Comparison of ENCODE assay signal across 21 mouse cellular contexts in genomic region chr13:109619158-109619657, GRCm38 (mm10).
DNase-seq lines count a peak whose midpoint lies in the region; ATAC-seq and TF ChIP-seq lines count a peak whose summit lies in the region.
"Had no signal": no experiment of that assay in that cellular context is flagged by ENCODE, and none has a peak within 500 bp of the region (broad histone marks: within the 10 kb centered on the region; RNA-seq: fewer than 3 reads in every experiment).

No protein-coding gene starts in this region.

- DNase-seq in lung, postnatal 36 days: no peak
- peak; percentile 41 for DNase-seq in midbrain, embryonic 11.5 days (ENCODE audit: low spot score, missing footprints)
- no peak for DNase-seq in midbrain, embryonic 10.5 days (ENCODE audit: low spot score)
- DNase-seq in stomach, postnatal 0 days (ENCODE audit: low spot score): no peak
- no peak for DNase-seq in right cerebral cortex, adult 2 months (ENCODE audit: low spot score in 2 of 2)
- DNase-seq: adrenal gland, adult 2 months; adrenal gland, postnatal 10 days; adrenal gland, postnatal 25 days; B cell, adult 2 months; cerebellum, adult 11-12 months; cerebellum, adult 2 months; cerebellum, adult 9-10 months; cerebellum, postnatal 10 days; cerebellum, postnatal 25 days had no signal

- no peak for ATAC-seq in lung, embryonic 16.5 days (ENCODE audit: low read depth)
- ATAC-seq in midbrain, embryonic 11.5 days (ENCODE audit: low FRiP score): no peak
- ATAC-seq in intestine, postnatal 0 days: peak; percentile 64
- peak; percentile 59; the same call in 1 of the 2 replicates for ATAC-seq in stomach, postnatal 0 days (ENCODE audit: low FRiP score, low TSS enrichment)
- no peak for ATAC-seq in CD4-positive, CD25-positive, alpha-beta regulatory T cell, adult 4 months
- ATAC-seq: forebrain, embryonic 13.5 days; forebrain, embryonic 15.5 days had no signal

- H3K9ac ChIP-seq in lung, embryonic 16.5 days (ENCODE audit: low read length): no peak overlapping the region
- H3K9ac ChIP-seq in midbrain, embryonic 11.5 days (ENCODE audit: low read length): no peak overlapping the region
- H3K9ac ChIP-seq in intestine, postnatal 0 days (ENCODE audit: low read depth, low read length): no peak overlapping the region
- H3K9ac ChIP-seq in stomach, postnatal 0 days (ENCODE audit: low read length): no peak overlapping the region
- H3K9ac ChIP-seq: embryonic facial prominence, embryonic 12.5 days; forebrain, embryonic 13.5 days; forebrain, embryonic 15.5 days had no signal

- no peaks in the 10 kb centered on the region for H3K9me3 ChIP-seq in lung, embryonic 16.5 days (ENCODE audit: control insufficient read depth, low read length)
- no peaks in the 10 kb centered on the region for H3K9me3 ChIP-seq in midbrain, embryonic 11.5 days (ENCODE audit: control insufficient read depth, low read length)
- H3K9me3 ChIP-seq in midbrain, embryonic 10.5 days (replicated peaks): no peaks in the 10 kb centered on the region
- H3K9me3 ChIP-seq in intestine, postnatal 0 days (ENCODE audit: control insufficient read depth): no peaks in the 10 kb centered on the region
- H3K9me3 ChIP-seq in stomach, postnatal 0 days (ENCODE audit: control insufficient read depth, low read length): no peaks in the 10 kb centered on the region
- H3K9me3 ChIP-seq: embryonic facial prominence, embryonic 10.5 days; embryonic facial prominence, embryonic 12.5 days; forebrain, embryonic 13.5 days; forebrain, embryonic 15.5 days had no signal

- WGBS in lung, embryonic 16.5 days: 14% methylated on average over 2 of the region's 2 CpGs
- 90% methylated on average over 2 of the region's 2 CpGs for WGBS in midbrain, embryonic 11.5 days
- 91% methylated on average over 2 of the region's 2 CpGs for WGBS in midbrain, embryonic 10.5 days
- 25% methylated on average over 2 of the region's 2 CpGs for WGBS in intestine, postnatal 0 days
- WGBS in stomach, postnatal 0 days: 30% methylated on average over 2 of the region's 2 CpGs

- no peaks in the 10 kb centered on the region for H3K36me3 ChIP-seq in lung, embryonic 16.5 days (ENCODE audit: control insufficient read depth, insufficient read depth, low read length)
- no peaks in the 10 kb centered on the region for H3K36me3 ChIP-seq in midbrain, embryonic 11.5 days (ENCODE audit: control insufficient read depth, insufficient read depth, low read length)
- H3K36me3 ChIP-seq in midbrain, embryonic 10.5 days: no peaks in the 10 kb centered on the region
- no peaks in the 10 kb centered on the region for H3K36me3 ChIP-seq in intestine, postnatal 0 days (ENCODE audit: control insufficient read depth, insufficient read depth)
- no peaks in the 10 kb centered on the region for H3K36me3 ChIP-seq in stomach, postnatal 0 days (ENCODE audit: control insufficient read depth, insufficient read depth, low read length)
- H3K36me3 ChIP-seq: embryonic facial prominence, embryonic 10.5 days; embryonic facial prominence, embryonic 12.5 days; forebrain, embryonic 15.5 days had no signal

- H3K4me2 ChIP-seq in lung, embryonic 16.5 days (ENCODE audit: low read depth, low read length): no peak overlapping the region
- H3K4me2 ChIP-seq in midbrain, embryonic 11.5 days: no peak overlapping the region
- no peak overlapping the region for H3K4me2 ChIP-seq in intestine, postnatal 0 days (replicated peaks; ENCODE audit: low read depth)
- no peak overlapping the region for H3K4me2 ChIP-seq in stomach, postnatal 0 days (replicated peaks; ENCODE audit: low read depth)
- H3K4me2 ChIP-seq: embryonic facial prominence, embryonic 12.5 days; forebrain, embryonic 13.5 days; forebrain, embryonic 15.5 days had no signal

- H3K4me1 ChIP-seq in lung, embryonic 16.5 days (replicated peaks; ENCODE audit: control insufficient read depth, insufficient read depth, low read length): 0 out of 2 replicates have a peak, but pooled peaks cover 6% of the 10 kb centered on the region
- peaks cover 3% of the 10 kb centered on the region; the same call in 1 of the 2 replicates for H3K4me1 ChIP-seq in midbrain, embryonic 11.5 days (ENCODE audit: control insufficient read depth, insufficient read depth, low read length)
- H3K4me1 ChIP-seq in midbrain, embryonic 10.5 days: no peaks in the 10 kb centered on the region
- peaks cover 6% of the 10 kb centered on the region; the same call in 1 of the 2 replicates for H3K4me1 ChIP-seq in intestine, postnatal 0 days (replicated peaks; ENCODE audit: control insufficient read depth, insufficient read depth, low read length)
- no peaks in the 10 kb centered on the region for H3K4me1 ChIP-seq in stomach, postnatal 0 days (replicated peaks; ENCODE audit: control insufficient read depth, insufficient read depth)
- H3K4me1 ChIP-seq: embryonic facial prominence, embryonic 12.5 days; forebrain, embryonic 13.5 days had no signal

- H3K27ac ChIP-seq in lung, embryonic 16.5 days (ENCODE audit: low read length): peak overlapping the region; percentile 16; the same call in 1 of the 2 replicates
- H3K27ac ChIP-seq in midbrain, embryonic 11.5 days (ENCODE audit: low read depth, low read length): no peak overlapping the region
- no peak overlapping the region for H3K27ac ChIP-seq in midbrain, embryonic 10.5 days (replicated peaks)
- H3K27ac ChIP-seq in intestine, postnatal 0 days (ENCODE audit: low read depth, low read length): 0 out of 2 replicates have a peak overlapping the region, but pooled peaks have one; percentile 21
- no peak overlapping the region for H3K27ac ChIP-seq in stomach, postnatal 0 days (replicated peaks)
- H3K27ac ChIP-seq: embryonic facial prominence, embryonic 10.5 days; embryonic facial prominence, embryonic 12.5 days; forebrain, embryonic 13.5 days; forebrain, embryonic 15.5 days had no signal

- TF ChIP-seq CTCF in intestine, postnatal 0 days (IDR thresholded peaks at IDR 0.05; ENCODE audit: low read depth): no peak
- no peak for TF ChIP-seq CTCF in stomach, postnatal 0 days (IDR thresholded peaks at IDR 0.05; ENCODE audit: low read depth)

- TF ChIP-seq EP300 in stomach, postnatal 0 days (optimal IDR thresholded peaks at IDR 0.05): no peak

- H3K4me3 ChIP-seq in lung, embryonic 16.5 days (ENCODE audit: low read length): no peak overlapping the region
- no peak overlapping the region for H3K4me3 ChIP-seq in midbrain, embryonic 11.5 days (ENCODE audit: low read depth, low read length)
- no peak overlapping the region for H3K4me3 ChIP-seq in midbrain, embryonic 10.5 days
- no peak overlapping the region for H3K4me3 ChIP-seq in intestine, postnatal 0 days (ENCODE audit: low read depth, low read length)
- H3K4me3 ChIP-seq in stomach, postnatal 0 days (ENCODE audit: low read depth, low read length): no peak overlapping the region
- H3K4me3 ChIP-seq: embryonic facial prominence, embryonic 10.5 days; embryonic facial prominence, embryonic 12.5 days; forebrain, embryonic 13.5 days; forebrain, embryonic 15.5 days had no signal

- no peaks in the 10 kb centered on the region for H3K27me3 ChIP-seq in lung, embryonic 16.5 days (ENCODE audit: control insufficient read depth, insufficient read depth, low read depth, low read length)
- H3K27me3 ChIP-seq in midbrain, embryonic 11.5 days (ENCODE audit: control insufficient read depth, insufficient read depth, low read length): no peaks in the 10 kb centered on the region
- no peaks in the 10 kb centered on the region for H3K27me3 ChIP-seq in midbrain, embryonic 10.5 days (ENCODE audit: low read depth, poor library complexity, severe bottlenecking)
- H3K27me3 ChIP-seq in intestine, postnatal 0 days (replicated peaks; ENCODE audit: control insufficient read depth, insufficient read depth, low read length): no peaks in the 10 kb centered on the region
- no peaks in the 10 kb centered on the region for H3K27me3 ChIP-seq in stomach, postnatal 0 days (ENCODE audit: control insufficient read depth, insufficient read depth, low read length)
- H3K27me3 ChIP-seq: embryonic facial prominence, embryonic 12.5 days; forebrain, embryonic 13.5 days; forebrain, embryonic 15.5 days had no signal

Comparison
In these comparisons a context has a peak if more than half of its experiments do, and no peak if none do; other contexts are left out.
1. ATAC-seq: peak in intestine, postnatal 0 days (single experiment) and stomach, postnatal 0 days (single experiment); none in lung, embryonic 16.5 days (single experiment), midbrain, embryonic 11.5 days (single experiment) and CD4-positive, CD25-positive, alpha-beta regulatory T cell, adult 4 months (single experiment).
2. H3K27ac ChIP-seq: peak in lung, embryonic 16.5 days (single experiment) and intestine, postnatal 0 days (single experiment); none in midbrain, embryonic 11.5 days (single experiment), midbrain, embryonic 10.5 days (single experiment) and stomach, postnatal 0 days (single experiment).